Comparison of ENCODE assay signal across 17 mouse cellular contexts in genomic region chr14:46017976-46018375, GRCm38 (mm10).
DNase-seq lines count a peak whose midpoint lies in the region; ATAC-seq and TF ChIP-seq lines count a peak whose summit lies in the region.
"Had no signal": no experiment of that assay in that cellular context is flagged by ENCODE, and none has a peak within 500 bp of the region (broad histone marks: within the 10 kb centered on the region; RNA-seq: fewer than 3 reads in every experiment).

No protein-coding gene starts in this region.

- DNase-seq in lung, embryonic 14.5 days = no peak
- no peak for DNase-seq in lung, postnatal 36 days
- DNase-seq in cerebellum, postnatal 25 days = no peak
- DNase-seq: cerebellum, adult 18-20 months; cerebellum, postnatal 36 days; midbrain, embryonic 14.5 days; thymus, postnatal 14 days had no signal

- no peak overlapping the region for H3K9ac ChIP-seq in lung, embryonic 14.5 days
- H3K9ac ChIP-seq in intestine, embryonic 16.5 days (ENCODE audit: low read depth, low read length) = peak overlapping the region; percentile 30; the same call in 1 of the 2 replicates
- no peak overlapping the region for H3K9ac ChIP-seq in kidney, embryonic 15.5 days
- H3K9ac ChIP-seq in stomach, embryonic 15.5 days = no peak overlapping the region
- H3K9ac ChIP-seq: forebrain, embryonic 15.5 days; neural tube, embryonic 13.5 days had no signal

- no peak for ATAC-seq in lung, embryonic 14.5 days (ENCODE audit: insufficient read depth)
- ATAC-seq in intestine, embryonic 16.5 days = no peak
- peak; percentile 42; the same call in 1 of the 2 replicates for ATAC-seq in kidney, embryonic 15.5 days (replicated peaks; ENCODE audit: low FRiP score)
- no peak for ATAC-seq in stomach, embryonic 15.5 days (ENCODE audit: insufficient read depth, low FRiP score, low read depth)
- no peak for ATAC-seq in megakaryocyte-erythroid progenitor cell, adult 5-6 weeks (replicated peaks; ENCODE audit: low FRiP score, low TSS enrichment, poor library complexity, severe bottlenecking)
- ATAC-seq: forebrain, embryonic 15.5 days; lung, postnatal 0 days had no signal

- H3K9me3 ChIP-seq in lung, embryonic 14.5 days (ENCODE audit: low read depth, low read length) = no peaks in the 10 kb centered on the region
- no peaks in the 10 kb centered on the region for H3K9me3 ChIP-seq in intestine, embryonic 16.5 days (ENCODE audit: control insufficient read depth, low read length)
- H3K9me3 ChIP-seq in kidney, embryonic 15.5 days (replicated peaks) = no peaks in the 10 kb centered on the region
- H3K9me3 ChIP-seq in stomach, embryonic 15.5 days = no peaks in the 10 kb centered on the region
- H3K9me3 ChIP-seq: forebrain, embryonic 15.5 days; heart, embryonic 10.5 days; neural tube, embryonic 13.5 days had no signal

- TF ChIP-seq CTCF in lung, embryonic 14.5 days (IDR thresholded peaks at IDR 0.05; ENCODE audit: low read depth) = no peak

- peak overlapping the region; percentile 61 for H3K27ac ChIP-seq in lung, embryonic 14.5 days (ENCODE audit: low read depth)
- peak overlapping the region; percentile 58 for H3K27ac ChIP-seq in intestine, embryonic 16.5 days (ENCODE audit: low read length)
- 0 out of 2 replicates have a peak overlapping the region, but pooled peaks have one; percentile 5 for H3K27ac ChIP-seq in kidney, embryonic 15.5 days
- H3K27ac ChIP-seq in stomach, embryonic 15.5 days = peak overlapping the region; percentile 59
- H3K27ac ChIP-seq: forebrain, embryonic 15.5 days; heart, embryonic 10.5 days; neural tube, embryonic 13.5 days had no signal

- WGBS in lung, embryonic 14.5 days = 71% methylated on average over 6 of the region's 6 CpGs
- WGBS in intestine, embryonic 16.5 days = 70% methylated on average over 6 of the region's 6 CpGs
- 52% methylated on average over 6 of the region's 6 CpGs for WGBS in kidney, embryonic 15.5 days
- WGBS in stomach, embryonic 15.5 days = 72% methylated on average over 6 of the region's 6 CpGs

- peaks cover 28% of the 10 kb centered on the region for H3K4me1 ChIP-seq in lung, embryonic 14.5 days (ENCODE audit: insufficient read depth)
- peaks cover 32% of the 10 kb centered on the region for H3K4me1 ChIP-seq in intestine, embryonic 16.5 days (ENCODE audit: control insufficient read depth, insufficient read depth, low read length)
- peaks cover 30% of the 10 kb centered on the region for H3K4me1 ChIP-seq in kidney, embryonic 15.5 days
- H3K4me1 ChIP-seq in stomach, embryonic 15.5 days = peaks cover 11% of the 10 kb centered on the region
- H3K4me1 ChIP-seq: forebrain, embryonic 15.5 days had no signal

- no peak overlapping the region for H3K4me2 ChIP-seq in lung, embryonic 14.5 days
- no peak overlapping the region for H3K4me2 ChIP-seq in intestine, embryonic 16.5 days (ENCODE audit: low read depth, low read length)
- no peak overlapping the region for H3K4me2 ChIP-seq in kidney, embryonic 15.5 days
- no peak overlapping the region for H3K4me2 ChIP-seq in stomach, embryonic 15.5 days
- H3K4me2 ChIP-seq: forebrain, embryonic 15.5 days; liver, embryonic 11.5 days; neural tube, embryonic 13.5 days had no signal

- H3K27me3 ChIP-seq in lung, embryonic 14.5 days (ENCODE audit: insufficient read depth, low read length) = no peaks in the 10 kb centered on the region
- H3K27me3 ChIP-seq in intestine, embryonic 16.5 days (replicated peaks; ENCODE audit: control insufficient read depth, insufficient read depth, low read length) = no peaks in the 10 kb centered on the region
- H3K27me3 ChIP-seq in kidney, embryonic 15.5 days = no peaks in the 10 kb centered on the region
- no peaks in the 10 kb centered on the region for H3K27me3 ChIP-seq in stomach, embryonic 15.5 days (replicated peaks)
- H3K27me3 ChIP-seq: forebrain, embryonic 15.5 days; neural tube, embryonic 13.5 days had no signal

- no peak overlapping the region for H3K4me3 ChIP-seq in lung, embryonic 14.5 days (ENCODE audit: low read depth, low read length)
- no peak overlapping the region for H3K4me3 ChIP-seq in intestine, embryonic 16.5 days (ENCODE audit: low read length)
- H3K4me3 ChIP-seq in kidney, embryonic 15.5 days (replicated peaks) = no peak overlapping the region
- H3K4me3 ChIP-seq in stomach, embryonic 15.5 days (replicated peaks) = no peak overlapping the region
- H3K4me3 ChIP-seq: erythroblast, embryonic 14.5 days; forebrain, embryonic 15.5 days; heart, embryonic 10.5 days; neural tube, embryonic 13.5 days had no signal

- H3K36me3 ChIP-seq in lung, embryonic 14.5 days (ENCODE audit: insufficient read depth) = no peaks in the 10 kb centered on the region
- no peaks in the 10 kb centered on the region for H3K36me3 ChIP-seq in intestine, embryonic 16.5 days (ENCODE audit: control insufficient read depth, insufficient read depth, low read length)
- H3K36me3 ChIP-seq in kidney, embryonic 15.5 days = no peaks in the 10 kb centered on the region
- no peaks in the 10 kb centered on the region for H3K36me3 ChIP-seq in stomach, embryonic 15.5 days
- H3K36me3 ChIP-seq: forebrain, embryonic 15.5 days; heart, embryonic 10.5 days; neural tube, embryonic 13.5 days had no signal

Comparison
In these comparisons a context has a peak if more than half of its experiments do, and no peak if none do; other contexts are left out.
1. H3K27ac ChIP-seq: peak in every context shown above with its lines; median percentile 61 in lung, embryonic 14.5 days; 59 in stomach, embryonic 15.5 days; 58 in intestine, embryonic 16.5 days; 5 in kidney, embryonic 15.5 days.